In the genomic region with DNA sequence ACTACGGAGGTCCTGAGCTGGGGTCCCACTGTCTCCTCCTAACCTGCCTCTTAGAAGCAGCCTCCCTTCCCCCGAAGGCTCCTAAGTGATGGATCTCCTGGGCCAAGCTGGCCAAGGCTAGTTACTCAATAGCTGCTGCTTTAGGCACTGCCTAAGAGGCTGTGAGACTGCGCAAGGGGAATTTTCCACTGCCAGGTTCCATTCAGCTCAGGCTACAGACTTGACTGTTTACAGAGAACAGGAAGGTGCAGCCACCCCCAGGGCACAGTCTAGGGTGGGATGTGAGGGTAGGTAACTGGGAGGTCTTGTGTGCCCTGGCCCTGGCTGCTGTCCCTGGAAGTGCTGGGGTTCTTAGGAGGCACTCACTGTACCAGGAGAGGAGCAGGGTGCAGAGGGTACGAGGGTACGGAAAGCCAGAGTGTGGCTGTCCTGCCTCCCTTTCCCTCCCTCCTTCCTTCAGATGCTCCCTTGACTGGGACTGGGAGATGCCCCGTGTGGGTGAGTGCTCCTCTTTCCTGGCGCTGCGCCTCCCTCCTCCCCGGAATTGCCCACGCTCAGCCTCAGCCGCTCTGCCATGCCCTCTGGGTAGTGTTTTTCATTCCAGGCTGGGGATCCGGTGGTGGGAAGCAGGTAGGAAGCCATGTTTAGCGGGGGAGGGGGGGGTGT, we compare ENCODE assay signal across 8 mouse cellular contexts.
DNase-seq lines count a peak whose midpoint lies in the region; ATAC-seq and TF ChIP-seq lines count a peak whose summit lies in the region.

No protein-coding gene starts in this region.

- 10% methylated on average over 11 of the region's 13 CpGs for WGBS in limb, embryonic 14.5 days

- no peaks in the 10 kb centered on the region for H3K9me3 ChIP-seq in limb, embryonic 14.5 days (ENCODE audit: control insufficient read depth, low read length)

- H3K4me1 ChIP-seq in limb, embryonic 14.5 days (ENCODE audit: control insufficient read depth, insufficient read depth, low read length): peaks cover 31% of the 10 kb centered on the region

- H3K4me2 ChIP-seq in limb, embryonic 14.5 days (replicated peaks; ENCODE audit: low read depth, low read length, severe bottlenecking): peak overlapping the region; percentile 43

- peak; percentile 76 for ATAC-seq in limb, embryonic 14.5 days (ENCODE audit: low FRiP score, low read depth)

- peak overlapping the region; percentile 42 for H3K9ac ChIP-seq in limb, embryonic 14.5 days (ENCODE audit: low read depth, low read length, severe bottlenecking)

- H3K4me3 ChIP-seq in limb, embryonic 14.5 days (replicated peaks; ENCODE audit: low read length): peak overlapping the region; percentile 10; the same call in 1 of the 2 replicates

- no peaks in the 10 kb centered on the region for H3K27me3 ChIP-seq in limb, embryonic 14.5 days (ENCODE audit: control insufficient read depth, insufficient read depth, low read length)

- peak overlapping the region; percentile 92 for H3K27ac ChIP-seq in limb, embryonic 14.5 days (replicated peaks; ENCODE audit: low read depth, low read length)

- DNase-seq in lung, adult 18-20 months: peak; percentile 56 to 63
- no peak for DNase-seq in lung, postnatal 14 days
- peak; percentile 86 for DNase-seq in cerebellum, adult 9-10 months
- peak; percentile 19 for DNase-seq in heart, adult 8-10 months (ENCODE audit: low spot score)
- peak; percentile 70 for DNase-seq in kidney, adult 9 months
- peak; percentile 74 for DNase-seq in limb, embryonic 14.5 days (ENCODE audit: low spot score)
- peak; percentile 36 to 37 for DNase-seq in right cerebral cortex, adult 2 months (ENCODE audit: low spot score in 2 of 2)
- no peak for DNase-seq in MN1 (ENCODE audit: low spot score)

- no peaks in the 10 kb centered on the region for H3K36me3 ChIP-seq in limb, embryonic 14.5 days (ENCODE audit: control insufficient read depth, insufficient read depth, low read length)

- peak; percentile 30; the same call in 1 of the 2 replicates for TF ChIP-seq POLR2A in limb, embryonic 14.5 days (IDR thresholded peaks at IDR 0.05; ENCODE audit: borderline replicate concordance, extremely low read depth, insufficient read depth, insufficient read length)

Comparison
In these comparisons a context has a peak if more than half of its experiments do, and no peak if none do; other contexts are left out.
1. DNase-seq: peak in lung, adult 18-20 months (2 of 2), cerebellum, adult 9-10 months (single experiment), heart, adult 8-10 months (single experiment), kidney, adult 9 months (single experiment), limb, embryonic 14.5 days (single experiment) and right cerebral cortex, adult 2 months (2 of 2); none in lung, postnatal 14 days (single experiment) and MN1 (single experiment).